In the genomic region with DNA sequence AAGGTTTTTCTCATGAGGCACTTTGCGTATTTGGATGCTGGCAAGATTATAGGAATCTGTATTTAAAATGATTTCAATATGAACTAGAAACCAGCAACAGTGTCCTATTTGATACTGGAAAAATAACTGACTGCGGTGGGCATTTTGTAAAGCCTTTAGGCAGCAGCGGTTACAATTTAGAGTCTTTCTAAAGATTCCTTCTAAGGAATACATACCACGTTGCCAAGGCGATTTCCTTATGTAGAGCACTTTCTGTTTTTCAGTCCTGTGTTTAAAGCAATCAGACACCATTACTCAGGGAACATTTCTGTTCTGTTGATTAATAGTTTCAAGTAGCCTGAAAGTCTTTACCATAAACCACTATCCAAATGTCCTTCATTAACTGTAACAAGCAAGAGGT, we compare ENCODE assay signal across 22 mouse cellular contexts.
DNase-seq lines count a peak whose midpoint lies in the region; ATAC-seq and TF ChIP-seq lines count a peak whose summit lies in the region.
"Had no signal": no experiment of that assay in that cellular context is flagged by ENCODE, and none has a peak within 500 bp of the region (broad histone marks: within the 10 kb centered on the region; RNA-seq: fewer than 3 reads in every experiment).

No protein-coding gene starts in this region.

- peak overlapping the region; percentile 25; the same call in 1 of the 2 replicates for H3K27ac ChIP-seq in hindbrain, embryonic 16.5 days (ENCODE audit: low read depth, low read length)
- H3K27ac ChIP-seq in hindbrain, embryonic 10.5 days = no peak overlapping the region
- peak overlapping the region; percentile 47; the same call in 1 of the 2 replicates for H3K27ac ChIP-seq in midbrain, postnatal 0 days (ENCODE audit: low read depth, low read length)
- no peak overlapping the region for H3K27ac ChIP-seq in midbrain, embryonic 13.5 days

- H3K4me1 ChIP-seq in hindbrain, embryonic 16.5 days (ENCODE audit: control insufficient read depth, insufficient read depth, low read depth, low read length) = peaks cover 2% of the 10 kb centered on the region
- no peaks in the 10 kb centered on the region for H3K4me1 ChIP-seq in hindbrain, embryonic 10.5 days (replicated peaks)
- H3K4me1 ChIP-seq in midbrain, postnatal 0 days (ENCODE audit: insufficient read depth, low read length) = 0 out of 2 replicates have a peak, but pooled peaks cover 6% of the 10 kb centered on the region
- no peaks in the 10 kb centered on the region for H3K4me1 ChIP-seq in midbrain, embryonic 13.5 days (replicated peaks)
- H3K4me1 ChIP-seq: forebrain, embryonic 15.5 days; heart, embryonic 12.5 days; limb, embryonic 13.5 days had no signal

- no peak overlapping the region for H3K4me3 ChIP-seq in hindbrain, embryonic 16.5 days (ENCODE audit: low read length)
- H3K4me3 ChIP-seq in hindbrain, embryonic 10.5 days = no peak overlapping the region
- H3K4me3 ChIP-seq in midbrain, postnatal 0 days (ENCODE audit: low read depth, low read length) = no peak overlapping the region
- H3K4me3 ChIP-seq in midbrain, embryonic 13.5 days (replicated peaks) = no peak overlapping the region
- H3K4me3 ChIP-seq: forebrain, embryonic 15.5 days; heart, embryonic 12.5 days; limb, embryonic 13.5 days had no signal

- H3K36me3 ChIP-seq in hindbrain, embryonic 16.5 days (ENCODE audit: control insufficient read depth, insufficient read depth, low read length) = no peaks in the 10 kb centered on the region
- no peaks in the 10 kb centered on the region for H3K36me3 ChIP-seq in hindbrain, embryonic 10.5 days
- no peaks in the 10 kb centered on the region for H3K36me3 ChIP-seq in midbrain, postnatal 0 days (ENCODE audit: insufficient read depth, low read length)
- no peaks in the 10 kb centered on the region for H3K36me3 ChIP-seq in midbrain, embryonic 13.5 days
- H3K36me3 ChIP-seq: forebrain, embryonic 15.5 days; heart, embryonic 12.5 days; limb, embryonic 13.5 days had no signal

- H3K9ac ChIP-seq in hindbrain, embryonic 16.5 days (ENCODE audit: low read depth, low read length) = no peak overlapping the region
- no peak overlapping the region for H3K9ac ChIP-seq in midbrain, postnatal 0 days (replicated peaks; ENCODE audit: low read length, poor library complexity, severe bottlenecking)
- H3K9ac ChIP-seq in midbrain, embryonic 13.5 days (replicated peaks) = no peak overlapping the region
- H3K9ac ChIP-seq: forebrain, embryonic 15.5 days; heart, embryonic 12.5 days; hindbrain, embryonic 14.5 days; limb, embryonic 13.5 days had no signal

- no peaks in the 10 kb centered on the region for H3K9me3 ChIP-seq in hindbrain, embryonic 16.5 days (ENCODE audit: control insufficient read depth, low read length)
- no peaks in the 10 kb centered on the region for H3K9me3 ChIP-seq in hindbrain, embryonic 10.5 days
- no peaks in the 10 kb centered on the region for H3K9me3 ChIP-seq in midbrain, postnatal 0 days (ENCODE audit: low read length)
- H3K9me3 ChIP-seq in midbrain, embryonic 13.5 days = no peaks in the 10 kb centered on the region
- H3K9me3 ChIP-seq: forebrain, embryonic 15.5 days; heart, embryonic 12.5 days; limb, embryonic 13.5 days had no signal

- DNase-seq in embryo, embryonic 10.5 days (ENCODE audit: low spot score) = peak; percentile 5
- DNase-seq in embryo, embryonic 10 days (ENCODE audit: low spot score) = no peak
- DNase-seq in hindbrain, embryonic 10.5 days (ENCODE audit: low spot score) = no peak
- peak; percentile 11 for DNase-seq in midbrain, postnatal 0 days (ENCODE audit: low spot score)
- DNase-seq in right cerebral cortex, postnatal 36 days (ENCODE audit: low spot score in 2 of 2) = no peak
- no peak for DNase-seq in thymus, postnatal 4 days
- DNase-seq: adrenal gland, postnatal 10 days; cerebellum, adult 11 months; cerebellum, postnatal 10 days; heart, adult 11 months; heart, postnatal 14 days; kidney, postnatal 36 days; lung, postnatal 10 days; thymus, postnatal 36 days had no signal

- ATAC-seq in hindbrain, embryonic 16.5 days = no peak
- no peak for ATAC-seq in midbrain, postnatal 0 days (ENCODE audit: low FRiP score)
- no peak for ATAC-seq in midbrain, embryonic 13.5 days
- ATAC-seq: forebrain, embryonic 15.5 days; intestine, embryonic 16.5 days; midbrain, embryonic 16.5 days had no signal

- no peak overlapping the region for H3K4me2 ChIP-seq in hindbrain, embryonic 16.5 days (ENCODE audit: low read length)
- H3K4me2 ChIP-seq in midbrain, postnatal 0 days (ENCODE audit: low read depth, low read length, poor library complexity, severe bottlenecking) = no peak overlapping the region
- H3K4me2 ChIP-seq in midbrain, embryonic 13.5 days (replicated peaks) = no peak overlapping the region
- H3K4me2 ChIP-seq: forebrain, embryonic 15.5 days; heart, embryonic 12.5 days; hindbrain, embryonic 14.5 days; limb, embryonic 13.5 days had no signal

- no peak for TF ChIP-seq CTCF in midbrain, postnatal 0 days (IDR thresholded peaks at IDR 0.05)

- 69% methylated on average over 5 of the region's 5 CpGs for WGBS in hindbrain, embryonic 16.5 days
- WGBS in hindbrain, embryonic 10.5 days = 85% methylated on average over 5 of the region's 5 CpGs
- 69% methylated on average over 5 of the region's 5 CpGs for WGBS in midbrain, postnatal 0 days
- WGBS in midbrain, embryonic 13.5 days = 75% methylated on average over 5 of the region's 5 CpGs

- no peaks in the 10 kb centered on the region for H3K27me3 ChIP-seq in hindbrain, embryonic 16.5 days (replicated peaks; ENCODE audit: control insufficient read depth, insufficient read depth, low read length)
- no peaks in the 10 kb centered on the region for H3K27me3 ChIP-seq in hindbrain, embryonic 10.5 days (ENCODE audit: insufficient read depth, poor library complexity, severe bottlenecking)
- H3K27me3 ChIP-seq in midbrain, postnatal 0 days (ENCODE audit: insufficient read depth, low read length) = no peaks in the 10 kb centered on the region
- H3K27me3 ChIP-seq in midbrain, embryonic 13.5 days = no peaks in the 10 kb centered on the region
- H3K27me3 ChIP-seq: forebrain, embryonic 15.5 days; heart, embryonic 12.5 days; limb, embryonic 13.5 days had no signal

Comparison
In these comparisons a context has a peak if more than half of its experiments do, and no peak if none do; other contexts are left out.
1. DNase-seq: peak in embryo, embryonic 10.5 days (single experiment) and midbrain, postnatal 0 days (single experiment); none in embryo, embryonic 10 days (single experiment), hindbrain, embryonic 10.5 days (single experiment), right cerebral cortex, postnatal 36 days (0 of 2) and thymus, postnatal 4 days (single experiment).
2. H3K27ac ChIP-seq: peak in hindbrain, embryonic 16.5 days (single experiment) and midbrain, postnatal 0 days (single experiment); none in hindbrain, embryonic 10.5 days (single experiment) and midbrain, embryonic 13.5 days (single experiment).